Mouse (Mus musculus) kidney, postnatal 25 days (tissue): ENCODE data around the gene Myo18b.
A peak's percentile ranks its signal among the peaks of the same experiment; 100 is the strongest.

Source experiments
- DNase-seq, 2 experiments: peaks; one replicate each; pipeline ENCODE4 v3.0.0; 2021; ENCODE audit warnings: mixed read lengths in 2 of 2

The Myo18b gene

DNA sequence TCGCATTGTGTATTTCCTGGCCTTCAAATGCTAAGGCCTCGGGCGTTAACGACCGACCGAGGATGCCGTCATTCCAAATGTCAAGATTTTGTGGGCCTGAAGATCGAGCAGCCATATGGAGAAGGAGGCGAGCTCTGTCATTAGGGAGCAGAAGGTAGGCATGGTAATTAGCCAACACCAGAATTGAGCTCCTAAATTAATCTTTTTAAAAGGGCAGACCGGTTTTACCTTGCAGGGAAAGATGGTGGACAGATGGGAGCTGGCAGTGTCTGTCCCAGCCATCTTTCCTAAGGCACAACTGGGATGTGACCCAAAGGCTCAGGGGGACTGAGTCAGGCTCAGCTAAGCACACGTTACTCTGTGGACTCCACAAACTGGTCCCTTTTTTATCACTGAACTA is 151.6 kb downstream of the Myo18b start:
- DNase-seq, result no peak

DNA sequence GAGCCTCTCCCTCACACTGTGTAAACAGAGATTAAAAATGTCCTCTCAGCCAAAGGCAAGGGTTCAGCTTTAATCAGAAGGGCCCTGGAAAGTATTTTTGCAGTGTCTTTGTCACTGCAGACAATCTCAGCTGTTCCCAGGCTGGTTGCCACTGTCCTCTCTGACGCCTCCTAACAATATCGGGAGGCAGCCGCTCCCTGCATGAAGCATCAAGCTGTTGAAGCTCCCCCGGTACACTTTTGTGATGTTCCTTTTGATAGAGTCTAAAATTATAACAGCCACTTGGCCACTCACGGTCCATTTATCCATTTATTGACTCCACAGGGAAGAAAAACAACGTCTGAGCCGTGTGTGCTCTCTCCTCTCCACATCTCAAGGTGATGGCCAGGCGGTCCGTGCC is 153.0 kb downstream of the Myo18b start:
- no peak for DNase-seq

- no peak for DNase-seq
These were observed 155.5 kb downstream of the Myo18b start for GRCm38 (mm10) chr5:112740651-112741050.

DNA sequence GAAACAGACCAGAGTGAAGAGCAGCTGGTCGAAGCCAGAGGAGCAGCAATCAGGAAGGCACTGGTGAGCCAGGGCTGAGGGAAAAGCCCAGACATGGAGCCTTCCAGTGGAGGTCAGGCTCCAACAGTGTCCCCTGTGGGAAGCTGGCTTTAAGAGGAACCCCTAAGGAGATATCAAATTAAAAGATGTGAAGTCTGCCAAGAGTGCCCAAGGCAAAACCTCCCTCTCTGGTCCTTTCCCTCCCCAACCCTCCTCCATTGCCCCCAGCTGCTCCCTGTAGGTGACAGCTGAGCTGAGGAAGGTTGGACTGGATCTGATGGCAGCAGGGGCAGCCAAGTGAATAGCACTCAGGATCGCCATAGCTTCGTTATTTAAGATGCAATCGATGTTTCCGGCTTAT is 161.1 kb downstream of the Myo18b start:
- peak in 1 of 2 experiments; percentile 8 for DNase-seq

- no peak for DNase-seq
These were observed 165.6 kb downstream of the Myo18b start for GRCm38 (mm10) chr5:112730604-112731003.

GRCm38 (mm10) chr5:112728432-112728831 is 167.7 kb downstream of the Myo18b start:
- DNase-seq, result peak in 1 of 2 experiments; percentile 18

GRCm38 (mm10) chr5:112718655-112719306 is 177.4 kb downstream of the Myo18b start:
- DNase-seq, result peak; percentile 72 to 87

- DNase-seq, result peak in 1 of 2 experiments; percentile 18
These were observed 181.3 kb downstream of the Myo18b start for GRCm38 (mm10) chr5:112714679-112715446.

DNA sequence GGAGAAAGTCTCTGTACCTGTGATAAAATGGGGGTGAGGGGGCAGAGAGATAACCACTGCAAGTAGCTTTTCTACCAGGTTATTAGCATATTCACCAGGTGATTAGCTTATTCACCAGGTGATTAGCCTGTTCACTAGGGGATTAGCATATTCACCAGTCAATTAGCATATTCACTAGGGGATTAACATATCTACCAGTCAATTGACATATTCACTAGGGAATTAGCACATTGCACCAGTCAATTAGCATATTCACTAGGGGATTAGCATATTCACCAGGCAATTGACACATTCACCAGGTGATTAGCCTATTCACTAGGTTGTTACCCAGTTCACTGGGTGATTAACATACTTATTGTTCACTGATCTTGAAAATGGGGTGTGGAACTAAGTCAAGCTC is 186.3 kb downstream of the Myo18b start:
- no peak for DNase-seq

GRCm38 (mm10) chr5:112708441-112708840 is 187.7 kb downstream of the Myo18b start:
- peak in 1 of 2 experiments; percentile 11 for DNase-seq

- DNase-seq, result no peak
These were observed 188.7 kb downstream of the Myo18b start for GRCm38 (mm10) chr5:112707478-112707877.

DNA sequence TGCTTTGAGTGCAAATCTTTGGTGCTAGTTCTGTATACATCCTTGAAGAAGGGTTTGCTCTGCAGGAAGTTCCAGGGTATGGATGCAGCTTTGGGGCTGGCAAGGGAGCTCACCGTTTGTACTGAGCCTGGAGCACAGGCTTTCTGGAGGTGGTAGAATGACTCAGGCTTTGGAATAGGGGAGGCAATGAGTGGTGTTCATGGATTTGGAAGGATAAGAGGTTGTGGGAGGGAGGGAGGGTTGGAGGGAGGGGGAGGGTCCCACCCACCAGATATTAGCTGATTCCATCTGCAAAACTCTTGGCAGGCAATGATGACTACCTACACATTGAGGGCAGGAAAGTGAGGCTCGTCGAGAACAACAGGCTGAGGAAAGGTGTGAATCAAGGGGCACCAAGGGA is 195.4 kb downstream of the Myo18b start:
- no peak for DNase-seq

GRCm38 (mm10) chr5:112696683-112697082 is 199.5 kb downstream of the Myo18b start:
- no peak for DNase-seq

- DNase-seq, result no peak
These were observed 200.9 kb downstream of the Myo18b start for GRCm38 (mm10) chr5:112695254-112695711.

- DNase-seq, result no peak
These were observed 202.8 kb downstream of the Myo18b start for GRCm38 (mm10) chr5:112693286-112693849.

GRCm38 (mm10) chr5:112687100-112687818 is 208.9 kb downstream of the Myo18b start:
- DNase-seq, result no peak

DNA sequence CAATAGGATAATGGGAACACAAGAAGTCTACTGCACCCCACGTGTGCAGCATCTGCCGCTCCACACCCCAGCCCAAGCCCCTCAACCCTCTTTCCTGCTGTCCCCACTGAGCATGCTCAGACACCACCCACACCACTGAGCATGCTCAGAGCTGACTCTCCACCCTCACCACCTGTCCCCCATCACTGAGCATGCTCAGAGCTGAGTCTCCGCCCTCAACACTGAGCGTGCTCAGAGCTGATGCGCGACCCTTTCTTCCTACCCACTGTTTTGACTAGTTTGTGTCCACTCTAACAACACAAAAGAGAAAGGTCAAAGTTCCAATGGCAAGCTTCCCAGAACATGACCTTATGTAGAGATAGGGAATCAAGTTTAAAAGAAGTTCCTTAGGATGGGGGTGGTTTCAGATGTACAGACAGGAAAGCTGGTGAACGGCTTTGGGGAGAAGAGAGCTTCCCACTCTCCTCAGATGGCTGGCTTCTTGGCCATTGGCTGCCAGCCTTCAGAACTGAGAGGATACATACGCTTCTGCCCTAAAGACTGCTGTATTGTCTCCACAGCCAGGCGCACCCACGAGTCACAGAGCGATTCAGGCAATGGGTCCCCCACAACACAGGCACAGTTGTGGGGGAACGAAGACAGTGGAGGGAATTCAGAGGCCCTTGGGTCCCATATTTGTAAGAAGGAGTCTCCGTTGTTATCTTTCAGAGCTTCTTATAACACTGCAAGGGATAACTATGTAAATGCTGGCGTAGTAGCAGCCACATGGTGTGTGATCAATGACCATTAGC is 209.7 kb downstream of the Myo18b start:
- DNase-seq, result no peak

DNA sequence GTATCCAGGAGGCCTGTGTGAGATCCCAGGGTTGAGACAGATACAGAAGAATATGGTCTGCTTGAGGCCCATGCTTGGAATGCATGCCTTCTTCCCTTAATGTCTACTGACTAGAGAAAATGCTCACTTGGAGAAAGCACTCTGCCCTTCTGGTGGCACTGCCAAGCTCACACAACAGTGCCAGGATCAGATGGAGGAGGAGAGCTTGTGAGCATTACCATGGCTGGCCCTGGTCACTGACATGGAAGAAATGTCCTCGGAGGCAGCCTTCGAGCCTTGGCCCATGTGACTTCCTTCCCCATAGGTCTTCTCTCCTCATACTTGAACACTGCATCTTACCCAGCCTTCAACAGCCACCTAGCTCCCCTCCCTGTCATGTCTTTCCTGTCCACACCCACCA is 216.9 kb downstream of the Myo18b start:
- no peak for DNase-seq

- no peak for DNase-seq
These were observed 218.0 kb downstream of the Myo18b start for GRCm38 (mm10) chr5:112678153-112678552.

DNA sequence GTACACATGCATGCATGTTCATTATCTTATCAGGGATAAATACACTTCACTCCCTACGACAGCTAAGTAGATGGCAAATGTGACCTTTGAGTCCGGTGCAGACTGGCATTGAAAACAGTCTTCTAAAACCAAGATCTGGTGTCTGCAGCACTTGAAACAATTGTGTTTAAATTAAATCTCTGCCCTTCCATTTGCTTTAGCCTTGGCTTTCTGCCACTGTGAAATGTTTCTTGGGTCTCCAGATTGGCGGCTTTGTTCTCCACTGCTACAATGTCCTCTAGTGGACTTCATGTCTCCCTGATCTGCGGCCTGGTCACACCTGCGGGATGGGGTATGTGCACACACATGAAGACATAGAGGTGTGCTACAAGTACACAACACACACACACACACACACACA is 221.4 kb downstream of the Myo18b start:
- DNase-seq, result no peak

DNA sequence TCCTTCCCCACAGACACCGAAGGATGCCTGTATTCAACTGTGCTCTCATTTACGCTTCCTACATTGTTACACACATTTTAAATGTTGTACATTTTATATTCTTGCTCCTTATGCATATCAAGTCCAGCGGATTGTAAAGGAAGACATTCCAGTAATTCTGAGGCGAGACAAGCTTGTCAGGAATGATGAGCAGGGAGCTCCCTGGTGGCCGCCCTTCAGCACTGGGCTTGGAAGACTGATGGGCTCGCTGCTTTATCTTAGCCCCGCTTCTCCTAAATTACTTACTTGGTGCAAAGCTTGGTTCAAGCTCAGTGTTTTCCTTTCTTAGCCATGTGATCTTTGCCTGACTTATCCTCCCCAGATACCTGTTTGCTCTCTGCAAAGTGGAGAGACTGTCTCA is 223.7 kb downstream of the Myo18b start:
- no peak for DNase-seq

DNA sequence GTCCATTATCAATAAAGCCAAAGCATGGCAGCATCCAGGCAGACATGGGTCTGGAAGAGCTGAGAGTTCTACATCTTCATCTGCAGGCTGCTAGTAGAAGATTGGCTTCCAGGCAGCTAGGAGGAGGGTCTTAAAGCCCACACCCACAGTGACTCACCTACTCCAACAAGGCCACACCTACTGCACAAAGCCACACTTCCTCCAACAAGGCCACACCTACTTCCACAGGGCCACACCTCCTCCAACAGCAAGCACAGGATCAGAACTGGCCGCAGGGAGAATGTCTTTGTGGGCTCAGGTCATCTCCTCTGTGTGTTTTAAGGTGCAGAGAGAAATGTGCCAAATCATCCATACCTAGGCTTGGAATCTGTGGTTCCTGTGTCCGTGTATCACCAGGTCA is 224.2 kb downstream of the Myo18b start:
- no peak for DNase-seq
